Mouse (Mus musculus) left cerebral cortex, postnatal 25 days (tissue): ENCODE results near the gene Olfr1366. TPM values are rescaled to one million over a fixed set of nuclear protein-coding genes. Genes with fewer than 3 reads are reported as not detected.
"Not testable (repeated sequence)": the region's sequence is repeated elsewhere in the genome, so short reads cannot be mapped to it uniquely, and the experiment has no call there.

ENCODE experiments used
- DNase-seq, 2 experiments: peaks; one replicate each; pipeline ENCODE4 v3.0.0; 2022; ENCODE audit warnings: low spot score in 2 of 2, mixed read lengths in 1 of 2
- intact Hi-C: fragments of 180-260 bp; cut with DNase I; formaldehyde crosslinking; loops from one replicate; pipeline ENCODE4 v1.15.1; 2025
- total RNA-seq, 2 experiments: library from RNA; stranded (reverse); gene quantifications; 2 replicates each; pipeline ENCODE4 v1.2.3; 2021

Olfr1366 gene
- total RNA-seq = not detected

DNA sequence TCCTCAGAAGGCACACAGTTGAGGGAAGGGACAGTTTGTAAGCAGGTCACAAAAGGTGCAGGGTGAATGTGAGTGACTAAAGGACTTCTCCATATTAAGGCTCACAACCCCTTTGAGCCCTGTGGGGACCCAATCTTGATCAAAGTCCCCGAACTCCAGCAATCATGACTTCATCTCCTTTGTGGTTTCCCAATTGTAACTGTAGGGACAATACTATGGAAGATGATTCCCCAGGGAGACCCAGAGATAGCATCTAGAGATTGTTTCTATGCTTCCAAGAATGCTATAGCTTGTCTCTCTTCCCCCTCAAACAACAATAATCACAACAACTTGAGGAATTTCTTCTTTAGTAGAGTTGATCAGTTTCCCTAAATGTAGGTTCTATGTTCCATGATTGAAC, at the start of gene Olfr1366:
Gene Olfr1366 (minus strand): TSS at position 101 of the 400 bp plus-strand sequence.
- no peak for DNase-seq
- intact Hi-C loops = no loop called here

DNA sequence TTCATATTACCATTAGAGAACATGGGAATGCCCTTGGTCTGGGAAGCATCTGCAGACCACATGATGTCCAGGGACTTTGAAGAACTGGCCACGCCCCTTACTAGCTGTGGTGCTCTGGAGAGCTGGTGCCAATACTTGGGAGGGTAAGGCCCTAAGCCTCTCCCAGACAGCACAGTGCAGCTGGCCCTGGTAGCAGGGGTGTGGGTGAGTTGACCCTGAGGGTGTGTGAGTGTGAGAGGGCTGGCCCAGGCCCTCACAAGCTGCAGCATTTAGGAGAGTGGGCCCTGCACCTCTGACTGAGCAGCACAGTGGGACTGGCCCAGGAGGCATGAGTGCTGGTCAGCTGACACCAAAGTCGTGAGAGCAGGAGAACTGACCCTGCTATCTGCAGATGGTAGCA, 49.0 kb upstream of the Olfr1366 start:
- no peak for DNase-seq
- intact Hi-C loops = no loop called here

DNA sequence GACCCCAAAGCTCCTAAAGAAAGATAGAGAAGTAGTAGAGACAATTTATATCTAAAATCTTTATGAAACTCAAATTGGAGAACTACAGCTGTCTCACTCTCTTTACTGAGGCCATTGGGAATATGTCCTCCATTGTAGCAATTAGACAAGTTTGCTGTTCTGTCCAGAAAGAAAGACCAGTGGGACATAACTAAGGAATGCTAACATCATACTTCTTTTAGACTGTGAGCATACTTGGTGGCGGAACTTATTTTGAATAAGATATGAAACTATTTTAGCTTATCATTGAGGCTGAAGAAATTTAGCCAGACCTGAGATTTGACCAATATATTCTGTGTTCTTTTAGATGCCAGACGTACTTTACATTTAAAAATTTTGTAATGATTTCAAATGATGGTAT, 39.1 kb upstream of the Olfr1366 start, which contains the start of gene Olfr1364:
Gene Olfr1364 (minus strand): TSS at position 101 of the 400 bp plus-strand sequence.
- DNase-seq = no peak
- intact Hi-C loops = no loop called here

DNA sequence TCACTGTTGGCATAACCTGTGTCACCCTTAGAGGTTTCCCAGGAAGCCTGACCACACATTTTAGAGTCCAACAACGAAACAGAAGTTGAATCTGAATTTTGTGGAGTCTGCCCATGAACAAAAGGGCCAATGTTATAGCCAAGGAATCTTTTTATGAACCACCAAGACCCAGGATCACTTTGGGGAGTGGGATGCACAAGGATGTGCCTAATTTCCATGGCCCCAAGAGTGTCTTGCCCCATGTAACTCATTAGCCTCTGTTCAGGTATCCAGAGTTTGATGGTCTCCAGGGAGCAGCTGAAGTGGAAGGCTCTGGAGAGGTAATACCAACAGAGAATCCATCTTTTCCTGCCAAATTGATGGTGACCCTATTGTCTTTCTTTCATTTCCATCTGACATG, 17.2 kb upstream of the Olfr1366 start, which contains the start of gene Olfr1535:
Gene Olfr1535 (minus strand): TSS at position 101 of the 400 bp plus-strand sequence.
- intact Hi-C loops = no loop called here
- DNase-seq = no peak

DNA sequence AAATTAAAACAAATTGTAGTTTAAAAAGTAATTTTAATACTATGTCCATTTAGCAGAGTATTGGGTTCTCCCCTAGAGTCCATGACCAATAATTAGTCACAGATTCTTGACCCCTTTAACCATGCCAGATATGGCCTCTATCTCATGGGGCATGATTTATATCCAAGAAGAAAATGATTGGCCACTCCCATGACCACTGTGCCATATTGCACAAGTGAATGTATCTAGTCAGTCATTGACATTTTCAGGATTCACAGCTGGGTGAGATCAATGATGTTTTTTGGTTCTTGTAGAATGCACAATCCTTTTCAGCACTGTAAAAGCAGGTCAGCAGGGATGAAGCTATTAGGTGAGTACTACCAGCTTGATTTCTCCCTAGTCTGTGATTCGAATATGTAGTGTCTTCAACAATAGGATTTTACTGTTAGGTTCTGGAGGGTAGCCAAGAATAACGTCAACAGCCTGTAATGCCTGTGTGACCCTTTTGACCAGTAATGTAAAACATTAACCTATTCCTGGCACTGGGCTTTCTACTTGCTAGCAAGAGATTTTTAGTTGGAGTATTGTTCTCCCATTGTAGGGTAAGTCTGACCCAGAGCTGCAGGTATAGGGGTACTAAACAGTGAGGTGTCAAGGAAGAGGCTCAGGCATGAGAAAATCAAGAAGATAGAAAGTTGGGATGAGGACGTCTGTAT, 8.0 kb upstream of the Olfr1366 start:
- intact Hi-C loops = no loop called here
- no peak for DNase-seq

DNA sequence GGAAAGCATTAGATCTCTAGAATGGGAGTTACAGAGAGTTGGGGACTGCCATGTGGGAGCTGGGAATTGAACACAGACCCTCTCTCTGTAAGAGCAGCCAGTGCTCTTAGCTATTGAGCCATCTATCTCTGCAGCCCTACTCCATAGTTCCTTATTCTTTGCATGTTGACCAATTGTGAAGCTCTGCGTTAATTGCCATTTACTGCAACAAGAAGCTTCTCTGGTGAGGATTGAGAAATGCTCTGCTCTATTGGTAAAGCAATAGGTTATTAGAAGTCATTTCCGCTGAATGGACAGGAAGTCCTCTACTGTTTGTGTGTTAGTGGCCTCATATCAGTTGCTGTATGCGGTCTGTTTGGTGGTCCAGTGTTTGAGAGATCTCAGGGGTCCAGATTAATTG, 6.9 kb upstream of the Olfr1366 start:
- no peak for DNase-seq
- intact Hi-C loops = no loop called here

DNA sequence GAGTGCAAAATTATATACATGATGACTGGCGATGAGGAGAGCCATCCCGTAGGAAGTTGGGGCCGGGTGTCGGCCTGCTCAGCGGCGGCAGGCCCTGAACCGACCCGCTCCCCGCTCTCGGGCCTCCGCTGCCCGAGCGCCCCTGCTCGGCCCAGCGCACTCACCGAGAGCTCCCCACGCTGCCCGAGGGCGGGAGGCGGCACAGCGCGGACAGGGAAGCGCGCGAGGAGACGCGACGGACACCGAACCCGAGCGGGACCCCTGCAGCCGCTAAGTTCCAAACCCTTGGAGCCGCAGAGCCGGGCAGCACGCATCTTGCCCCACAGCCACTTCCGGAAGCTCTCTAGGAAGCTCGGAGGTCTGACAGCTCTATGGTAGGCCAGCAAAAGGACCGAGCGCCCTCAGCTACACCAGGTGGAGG, 11.8 kb downstream of the Olfr1366 start, which contains the start of gene Zkscan8:
Gene Zkscan8 (minus strand): TSS at position 340 of the 421 bp plus-strand sequence.
- intact Hi-C loops = loop anchor here (1.0 to 5.0 kb wide), 4 partner anchors 24 to 168 kb away; partner anchors contain the start of genes Gm10065, Zkscan3, Zkscan4 and Zscan12
- DNase-seq = peak; percentile 85 to 89

DNA sequence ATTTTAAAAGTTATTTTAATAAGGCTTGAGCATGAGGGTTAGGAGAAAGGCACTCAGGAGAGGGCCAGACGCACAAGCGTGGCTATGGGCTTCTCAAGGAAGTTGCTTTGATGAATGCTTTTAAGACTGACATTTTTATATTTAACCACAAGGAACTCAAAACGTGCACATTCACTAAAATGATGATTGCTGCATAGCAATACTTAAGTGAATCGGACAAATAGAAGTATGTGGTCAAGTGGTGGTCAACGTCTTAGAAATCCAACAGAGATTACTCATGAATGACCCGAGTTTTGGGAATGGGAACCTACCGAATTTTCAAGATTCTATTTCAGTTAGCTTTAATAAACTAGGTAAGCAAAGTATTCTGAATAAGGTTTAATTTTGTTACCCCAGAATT, 12.5 kb downstream of the Olfr1366 start:
- intact Hi-C loops = loop anchor here (1.0 to 5.0 kb wide), 4 partner anchors 23 to 167 kb away; partner anchors contain the start of genes Gm10065, Zkscan3, Zkscan4 and Zscan12
- no peak for DNase-seq

DNA sequence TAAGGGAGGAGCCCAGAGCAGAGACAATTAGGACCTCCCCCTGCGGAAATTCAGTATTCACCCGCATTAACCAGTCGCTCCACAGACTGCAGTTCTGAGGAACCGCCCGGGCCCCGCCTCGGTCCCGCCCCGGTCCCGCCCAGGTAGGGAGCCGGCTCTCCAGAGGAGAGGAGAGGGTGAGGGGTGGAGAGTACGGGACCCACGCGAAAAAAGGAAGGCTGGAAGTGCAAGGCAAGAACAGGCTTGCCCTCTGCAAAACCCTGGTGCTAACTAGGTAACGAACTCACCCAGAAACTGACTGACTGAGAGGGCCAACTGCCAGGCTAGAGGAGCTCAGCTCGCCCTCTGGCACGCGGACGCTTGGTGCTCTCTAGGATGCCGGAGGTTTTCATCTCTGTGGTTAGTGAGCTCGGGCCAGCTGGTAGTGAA, 36.4 kb downstream of the Olfr1366 start:
- DNase-seq = peak; percentile 67 to 86
- intact Hi-C loops = loop anchor here (2.0 kb wide), 2 partner anchors 25 to 27 kb away; partner anchors contain the start of genes Gm10065, Zkscan4 and Zkscan8

DNA sequence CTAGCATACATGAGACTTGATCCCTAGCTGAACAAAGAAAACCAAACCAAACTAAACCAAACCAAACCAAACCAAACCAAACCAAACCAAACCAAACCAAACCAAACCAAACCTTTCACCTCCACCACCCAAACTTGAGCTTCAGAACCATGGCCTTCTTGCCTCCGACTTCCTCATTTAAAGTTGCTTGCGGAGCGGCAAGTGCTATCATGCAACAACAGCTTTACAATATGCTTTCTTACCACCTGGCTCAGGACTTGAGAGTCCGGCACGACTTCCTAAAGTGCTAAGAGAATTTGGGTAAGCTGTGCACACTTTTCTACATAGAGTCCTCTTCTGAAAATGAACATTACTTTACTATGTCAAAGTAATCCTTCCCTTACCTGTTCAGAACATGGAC, 40.3 kb downstream of the Olfr1366 start:
- intact Hi-C loops = no loop called here

DNA sequence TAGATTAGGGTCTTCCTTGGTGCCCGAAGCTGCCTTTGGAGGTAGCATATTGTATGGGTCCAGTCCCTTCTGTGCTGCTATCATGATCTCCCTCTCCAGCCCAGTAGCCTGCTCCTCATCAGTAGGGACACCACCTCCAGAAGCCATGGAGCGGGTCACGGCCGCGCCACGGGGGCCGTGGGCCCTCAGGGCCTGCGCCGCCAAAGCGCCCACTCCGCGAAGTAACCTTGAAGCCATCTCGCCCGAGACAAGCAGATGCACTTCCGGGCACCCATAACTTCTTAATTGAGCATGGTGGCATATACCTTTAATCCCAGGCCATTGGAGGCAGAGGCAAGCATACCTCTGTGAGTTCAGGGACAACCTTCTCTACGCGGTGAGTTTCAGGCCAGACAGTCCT, 41.4 kb downstream of the Olfr1366 start, which contains the start of gene Gm11273:
Gene Gm11273 (minus strand): TSS at position 237 of the 400 bp plus-strand sequence.
- DNase-seq, intact Hi-C loops: not testable (repeated sequence)

More for the DNA sequence above, 40.3 kb downstream of the Olfr1366 start:
- no peak for DNase-seq

DNA sequence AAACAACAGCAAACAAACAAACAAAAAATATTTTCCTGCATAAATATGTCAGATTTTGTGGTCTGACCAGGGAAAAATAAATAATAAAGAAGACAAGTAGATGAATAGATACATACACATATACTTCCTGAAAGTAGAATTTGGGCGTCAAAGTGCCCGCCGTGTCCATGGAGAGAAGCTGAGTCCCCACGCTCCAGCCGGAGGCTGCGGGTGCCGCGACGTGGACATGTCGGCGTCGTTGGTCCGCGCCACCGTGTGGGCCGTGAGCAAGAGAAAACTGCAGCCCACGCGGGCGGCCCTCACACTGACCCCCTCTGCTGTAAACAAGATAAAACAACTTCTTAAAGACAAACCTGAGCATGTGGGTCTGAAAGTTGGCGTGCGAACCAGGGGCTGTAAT, 47.5 kb downstream of the Olfr1366 start, which contains the start of gene AK157302:
Gene AK157302 (plus strand): TSS at position 144 of the 400 bp plus-strand sequence.
- intact Hi-C loops = no loop called here
- no peak for DNase-seq

DNA sequence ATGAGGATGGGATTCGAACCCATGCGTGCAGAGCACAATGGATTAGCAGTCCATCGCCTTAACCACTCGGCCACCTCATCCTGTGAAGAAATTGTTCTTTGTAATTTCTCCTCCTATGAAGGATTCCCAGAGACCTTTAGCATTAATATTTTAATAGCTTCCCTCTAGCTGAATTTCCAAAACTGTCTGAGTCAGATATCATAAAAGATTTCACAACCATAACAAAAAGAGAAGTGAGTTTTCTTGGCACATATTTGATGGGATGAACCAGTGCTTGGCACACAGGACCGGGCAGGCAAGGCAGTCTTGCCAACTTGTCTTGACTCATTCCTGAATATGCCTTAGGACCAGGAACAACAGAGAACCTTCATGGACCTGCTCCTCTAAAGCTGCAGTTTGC, 49.8 kb downstream of the Olfr1366 start:
- intact Hi-C loops = no loop called here
- no peak for DNase-seq

DNA sequence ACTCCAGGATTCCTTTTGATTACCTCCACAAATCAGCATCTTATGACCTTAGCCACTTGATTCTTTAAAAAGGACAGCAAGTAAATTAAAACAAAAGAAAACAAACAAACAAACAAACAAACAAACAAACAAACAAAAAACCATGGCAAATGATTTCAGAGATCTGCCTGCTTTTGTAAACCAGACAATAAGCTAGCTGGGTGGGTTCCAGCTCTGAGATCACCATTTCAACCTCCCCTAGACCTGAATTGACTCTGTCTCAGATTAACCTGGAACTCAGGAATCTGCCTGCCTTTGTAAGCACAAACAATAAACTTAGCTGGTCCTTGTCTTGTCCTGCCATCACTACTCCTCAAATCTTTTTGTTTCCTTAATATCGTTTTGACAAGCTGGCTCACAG, 55.7 kb downstream of the Olfr1366 start:
- DNase-seq = no peak
- intact Hi-C loops = no loop called here

Other genes starting within 250 kb of the Olfr1366 start
- not detected for gene Gpx6, start 230.7 kb downstream of the Olfr1366 start, total RNA-seq
- gene Olfr1367, start 195.9 kb downstream of the Olfr1366 start, total RNA-seq = not detected
- 1 to 10 TPM; 7.5 to 7.9 TPM for gene Zscan12, start 180.0 kb downstream of the Olfr1366 start, total RNA-seq
- gene Zkscan3, start 140.1 kb downstream of the Olfr1366 start, total RNA-seq = 10 to 100 TPM; 37.2 to 44.5 TPM
- 1 to 10 TPM; 1.5 to 1.7 TPM for gene Pgbd1, start 101.8 kb downstream of the Olfr1366 start, total RNA-seq
- 10 to 100 TPM; 48.3 to 51.3 TPM for gene Zscan26, start 89.1 kb downstream of the Olfr1366 start, total RNA-seq
- 1 to 10 TPM in 1 of 2 experiments, under 1 TPM in 1; 0.96 to 1.1 TPM for gene Nkapl, start 74.3 kb downstream of the Olfr1366 start, total RNA-seq
- 1 to 10 TPM; 5.6 to 6.7 TPM for gene Zkscan4, start 63.9 kb downstream of the Olfr1366 start, total RNA-seq
- not detected for gene Gm10065, start 63.4 kb downstream of the Olfr1366 start, total RNA-seq
- gene AK157302, start 47.6 kb downstream of the Olfr1366 start, total RNA-seq = 10 to 100 TPM; 21.6 to 23.1 TPM
- 10 to 100 TPM; 50.0 to 59.4 TPM for gene Gm11273, start 41.4 kb downstream of the Olfr1366 start, total RNA-seq
- 10 to 100 TPM; 17.2 to 19.5 TPM for gene Zkscan8, start 11.7 kb downstream of the Olfr1366 start, total RNA-seq
- gene Olfr1535, start 17.1 kb upstream of the Olfr1366 start, total RNA-seq = not detected
- not detected for gene Olfr1364, start 39.0 kb upstream of the Olfr1366 start, total RNA-seq
- not detected for gene Olfr1362, start 71.2 kb upstream of the Olfr1366 start, total RNA-seq
- gene Olfr11, start 99.7 kb upstream of the Olfr1366 start, total RNA-seq = not detected
- not detected for gene Olfr1361, start 120.6 kb upstream of the Olfr1366 start, total RNA-seq
- gene Olfr1360, start 134.6 kb upstream of the Olfr1366 start, total RNA-seq = not detected
- gene Olfr1359, start 155.3 kb upstream of the Olfr1366 start, total RNA-seq = not detected
- gene Hist1h2bl, start 173.3 kb upstream of the Olfr1366 start, total RNA-seq = 10 to 100 TPM; 31.3 to 46.4 TPM
- 10 to 100 TPM; 19.5 to 32.4 TPM for gene Hist1h2ai, start 173.6 kb upstream of the Olfr1366 start, total RNA-seq
- gene Hist1h3h, start 174.9 kb upstream of the Olfr1366 start, total RNA-seq = 10 to 100 TPM; 58.0 to 64.8 TPM
- gene Hist1h2bm, start 179.2 kb upstream of the Olfr1366 start, total RNA-seq = 1 to 10 TPM; 3.8 to 4.5 TPM
- gene Hist1h4j, start 192.3 kb upstream of the Olfr1366 start, total RNA-seq = 10 to 100 TPM; 18.4 to 22.2 TPM
- gene Hist1h4k, start 207.7 kb upstream of the Olfr1366 start, total RNA-seq = 100 to 1,000 TPM; 333 to 391 TPM
- gene Hist1h2ak, start 211.0 kb upstream of the Olfr1366 start, total RNA-seq = 10 to 100 TPM; 13.8 TPM
- 1 to 10 TPM; 3.9 to 8.2 TPM for gene Hist1h2bn, start 211.3 kb upstream of the Olfr1366 start, total RNA-seq
- gene Hist1h1b, start 237.8 kb upstream of the Olfr1366 start, total RNA-seq = 10 to 100 TPM in 1 of 2 experiments, 1 to 10 TPM in 1; 5.3 to 10.6 TPM
- 10 to 100 TPM; 61.5 to 78.2 TPM for gene Hist1h3i, start 240.6 kb upstream of the Olfr1366 start, total RNA-seq
- gene Hist1h2an, start 244.4 kb upstream of the Olfr1366 start, total RNA-seq = 1 to 10 TPM in 1 of 2 experiments, not detected in 1; 1.1 TPM
- gene Hist1h2bp, start 244.7 kb upstream of the Olfr1366 start, total RNA-seq = 10 to 100 TPM in 1 of 2 experiments, 1 to 10 TPM in 1; 5.8 to 12.1 TPM